Mouse (Mus musculus) monocyte, adult 5-6 weeks (primary cell): ENCODE results near the gene Tmem9. TPM values are rescaled to one million over a fixed set of nuclear protein-coding genes. Genes with fewer than 3 reads are reported as not detected.

Source experiments
- ATAC-seq: fragments of 153-309, 156-312 bp; replicated peaks from 2 replicates; pipeline ENCODE4 v1.8.0; 2017; ENCODE audit warnings: mild to moderate bottlenecking; ENCODE audit not compliant: low TSS enrichment, insufficient number of reproducible peaks, severe bottlenecking, poor library complexity, low FRiP score
- total RNA-seq: library from RNA; stranded (forward); fragments of 200-1000, 200-491, 200-594 nt; gene quantifications from 3 replicates; pipeline ENCODE4 v1.2.3, GENCODE M21; 2017

Gene Tmem9
- total RNA-seq, 1 experiment from 2014 or later = 1.6 TPM

DNA sequence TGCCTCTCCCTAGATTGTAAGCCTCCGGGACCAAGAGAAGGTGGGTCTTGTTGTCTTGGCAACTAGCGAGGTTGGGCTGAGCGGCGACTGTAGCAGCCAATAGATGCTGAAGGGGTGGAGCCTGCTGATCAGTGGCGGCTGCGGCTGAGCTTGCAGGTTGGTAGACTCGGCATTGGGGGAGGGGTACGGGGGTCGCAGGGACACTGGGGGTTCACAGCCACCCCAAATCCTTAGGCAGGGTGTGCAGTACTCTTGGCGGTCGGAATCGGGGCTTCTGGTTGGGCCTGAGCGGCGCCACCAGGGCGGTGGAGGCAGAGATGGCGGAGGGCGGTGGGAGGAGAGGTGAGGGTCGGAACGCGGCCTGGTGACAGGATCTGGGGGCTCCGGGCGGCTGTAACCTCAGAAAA is 10.0 kb downstream of the Tmem9 start:
- peak; percentile 96 for ATAC-seq

- ATAC-seq = no peak
Observed at GRCm38 (mm10) chr1:136018390-136019189, 10.6 kb downstream of the Tmem9 start.

GRCm38 (mm10) chr1:136030201-136030600 is 22.3 kb downstream of the Tmem9 start:
- ATAC-seq = no peak

DNA sequence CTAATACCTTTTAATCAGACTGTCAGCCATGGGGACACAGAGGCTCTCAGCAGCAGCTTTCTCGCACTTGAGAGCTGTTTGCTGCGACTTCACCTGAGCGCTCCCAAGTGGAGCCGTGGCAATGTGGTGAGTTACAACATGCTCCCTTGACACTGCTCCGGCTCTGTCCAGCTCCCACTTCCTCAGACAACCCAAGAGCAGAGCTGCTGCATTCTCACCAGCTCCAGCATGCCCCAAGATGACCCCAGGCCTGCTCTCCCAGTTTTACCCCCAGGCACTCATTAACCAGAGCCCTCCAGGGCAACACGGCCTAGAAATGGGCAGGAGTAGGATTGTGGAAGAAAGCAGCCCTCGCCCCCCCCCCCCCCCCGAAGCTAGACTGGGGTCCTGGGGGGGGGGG is 23.7 kb downstream of the Tmem9 start:
- ATAC-seq = no peak

GRCm38 (mm10) chr1:136032961-136033360 is 25.0 kb downstream of the Tmem9 start:
- ATAC-seq = no peak

DNA sequence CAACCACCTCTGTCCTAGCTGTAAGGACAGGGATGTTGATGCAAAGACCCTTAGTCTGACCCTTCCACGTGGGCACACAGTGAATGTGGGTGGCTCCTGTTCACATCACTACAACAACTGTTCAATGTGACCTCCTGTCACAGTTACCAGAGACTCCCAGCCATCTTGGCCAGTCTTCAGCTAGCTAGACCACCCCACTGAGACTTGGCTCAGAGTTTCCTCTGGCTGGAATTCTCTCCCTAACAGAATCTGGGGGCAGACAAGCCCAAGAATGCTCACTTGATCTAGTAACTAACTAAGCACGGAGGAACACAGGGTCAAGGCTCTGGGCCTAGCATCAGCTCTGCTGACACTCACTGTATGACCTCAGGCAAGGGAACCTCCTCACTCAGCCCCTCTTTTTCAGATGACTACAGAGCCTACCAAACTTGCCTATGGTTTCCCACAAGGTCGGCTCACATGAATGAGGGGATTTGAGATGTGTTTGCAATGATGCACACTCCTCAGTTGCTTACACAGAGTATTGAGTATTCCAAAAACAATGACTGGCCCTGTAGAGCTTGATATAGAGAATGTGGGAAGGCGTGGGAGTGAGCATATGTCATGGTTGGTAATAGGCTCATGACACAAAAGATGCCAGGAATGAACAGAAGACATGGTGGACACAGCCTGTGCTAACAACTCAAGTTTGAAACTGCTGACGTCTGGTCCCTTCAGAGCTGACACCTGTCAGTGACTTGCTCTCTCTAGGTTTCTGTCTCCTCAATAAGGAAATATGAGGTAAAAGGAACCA is 31.0 kb downstream of the Tmem9 start:
- ATAC-seq = no peak

DNA sequence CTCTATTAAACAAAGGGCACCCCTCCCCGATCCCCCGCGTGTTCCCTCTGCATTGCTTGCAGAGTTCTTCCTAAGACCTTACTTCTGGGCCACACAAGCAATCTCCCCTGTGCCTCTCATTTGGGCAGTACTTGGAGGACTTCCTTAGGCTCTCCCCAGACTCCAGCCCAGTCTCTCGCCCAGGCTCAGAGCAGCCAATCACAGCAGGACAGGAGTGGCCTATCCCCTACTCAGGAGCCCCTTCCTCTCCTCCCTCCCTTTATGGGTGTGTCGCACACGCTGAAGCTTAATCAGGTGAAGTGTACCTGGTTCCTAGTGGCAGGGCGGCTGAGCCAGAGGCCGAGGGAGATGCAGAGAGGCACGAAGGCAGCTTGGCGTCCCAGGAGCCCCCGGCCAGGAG is 32.5 kb downstream of the Tmem9 start:
- no peak for ATAC-seq

GRCm38 (mm10) chr1:136040874-136041273 is 32.9 kb downstream of the Tmem9 start:
- ATAC-seq = no peak

DNA sequence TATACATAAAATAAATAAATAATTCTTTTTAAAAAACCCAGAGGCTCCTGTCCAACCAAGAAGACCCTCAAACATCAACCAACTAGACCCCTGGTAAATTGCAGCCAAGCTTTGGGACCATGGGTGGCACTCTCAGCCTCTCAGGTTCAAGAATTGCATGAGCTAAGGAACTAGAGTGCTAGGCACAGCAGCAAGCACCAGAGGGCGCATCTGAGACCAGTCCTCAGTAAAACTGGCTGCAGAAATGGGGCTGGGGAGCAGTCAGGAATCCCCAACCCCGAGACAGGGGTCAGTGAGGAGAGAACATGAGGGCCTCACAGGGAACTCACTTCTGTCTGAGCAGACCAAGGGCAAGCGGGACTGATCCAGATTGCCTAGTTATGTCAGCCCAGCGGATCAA is 37.8 kb downstream of the Tmem9 start:
- peak; percentile 65 for ATAC-seq

- ATAC-seq = no peak
Observed at GRCm38 (mm10) chr1:136047432-136047831, 39.5 kb downstream of the Tmem9 start.

DNA sequence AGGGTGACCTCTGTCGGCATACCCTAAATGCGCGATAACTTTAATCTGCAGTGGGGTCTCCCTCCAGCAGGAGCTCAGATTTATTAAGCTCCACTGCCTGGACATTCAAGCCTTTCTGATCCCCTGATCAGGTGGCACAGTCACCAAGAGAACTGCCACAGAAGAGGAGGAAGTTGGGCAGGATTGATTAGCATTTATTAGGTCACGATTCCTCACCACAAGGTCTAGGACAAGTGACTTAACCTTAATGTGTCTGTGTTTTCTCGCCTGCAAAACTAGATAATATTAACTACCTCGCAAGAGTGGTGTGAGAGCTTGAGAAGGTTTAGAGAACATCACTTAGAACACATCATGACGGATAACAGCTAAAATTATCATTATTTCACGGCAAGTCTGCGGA is 39.9 kb downstream of the Tmem9 start:
- ATAC-seq = no peak

GRCm38 (mm10) chr1:136050312-136051012 is 42.5 kb downstream of the Tmem9 start, which contains the start of gene Ascl5:
Gene Ascl5, plus strand, starts transcription at chr1:136050804.
- ATAC-seq = no peak

GRCm38 (mm10) chr1:136051013-136051315 is 43.0 kb downstream of the Tmem9 start:
- ATAC-seq = no peak

- no peak for ATAC-seq
Observed at GRCm38 (mm10) chr1:136051465-136051864, 43.5 kb downstream of the Tmem9 start.

- ATAC-seq = no peak
Observed at GRCm38 (mm10) chr1:136052547-136052946, 44.6 kb downstream of the Tmem9 start, which contains the start of gene Cacna1s. Gene Cacna1s, plus strand, starts transcription at chr1:136052750.

DNA sequence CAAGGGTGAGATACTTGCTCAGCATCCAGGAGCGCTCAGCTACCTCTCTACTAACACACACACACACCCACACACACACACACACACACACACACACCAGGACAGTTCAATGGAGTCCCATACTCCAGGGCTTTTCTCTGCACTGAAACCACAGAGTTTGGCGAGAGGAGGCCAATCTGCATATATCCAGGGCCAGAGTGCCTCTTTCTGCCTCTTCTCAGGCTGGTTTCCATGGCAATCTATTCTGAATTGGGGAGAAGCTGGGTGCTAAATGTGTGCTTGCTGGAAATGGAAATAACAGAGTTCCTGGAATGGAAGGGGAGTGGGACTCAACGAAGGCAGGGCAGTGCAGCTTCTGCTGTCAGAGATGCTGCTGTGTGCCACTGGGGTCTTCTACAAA is 47.8 kb downstream of the Tmem9 start:
- ATAC-seq = no peak

- no peak for ATAC-seq
Observed at GRCm38 (mm10) chr1:136058594-136058993, 50.6 kb downstream of the Tmem9 start.

DNA sequence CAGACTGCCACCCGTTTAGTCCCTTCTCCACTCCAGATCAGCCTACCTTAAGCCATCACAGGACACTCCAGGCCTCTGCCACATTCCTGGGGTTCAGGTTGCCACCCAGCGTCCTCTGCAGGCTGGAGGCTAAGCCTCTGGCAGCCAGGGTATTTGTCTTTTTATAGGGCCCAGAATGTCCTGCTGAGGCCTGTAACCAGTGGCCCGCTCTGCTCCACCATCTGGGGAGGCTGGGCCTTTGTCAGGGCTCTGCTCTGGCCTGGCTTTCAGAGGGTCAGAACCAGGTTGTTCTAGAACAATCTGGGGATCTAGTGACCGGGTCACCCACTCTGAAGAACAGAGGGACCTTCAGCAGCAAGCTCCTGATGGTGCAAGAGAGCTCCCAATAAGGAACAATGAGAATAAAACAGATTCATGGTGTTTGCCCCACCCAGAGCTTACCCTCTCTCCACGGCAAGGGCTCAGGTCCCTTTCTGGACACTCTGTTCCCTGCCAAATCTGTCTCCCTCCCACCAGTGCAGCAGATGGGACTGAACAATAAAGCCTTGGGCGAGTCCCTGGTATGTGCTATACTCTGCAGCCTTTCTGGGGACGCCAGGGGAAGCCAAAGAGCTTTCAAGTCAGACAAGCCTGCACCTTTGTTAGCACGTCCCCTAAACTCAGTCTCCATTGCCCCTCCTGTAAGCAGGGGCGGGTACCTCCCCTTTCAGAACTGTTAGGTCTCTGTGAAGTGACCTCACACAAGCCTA is 53.3 kb downstream of the Tmem9 start:
- no peak for ATAC-seq

DNA sequence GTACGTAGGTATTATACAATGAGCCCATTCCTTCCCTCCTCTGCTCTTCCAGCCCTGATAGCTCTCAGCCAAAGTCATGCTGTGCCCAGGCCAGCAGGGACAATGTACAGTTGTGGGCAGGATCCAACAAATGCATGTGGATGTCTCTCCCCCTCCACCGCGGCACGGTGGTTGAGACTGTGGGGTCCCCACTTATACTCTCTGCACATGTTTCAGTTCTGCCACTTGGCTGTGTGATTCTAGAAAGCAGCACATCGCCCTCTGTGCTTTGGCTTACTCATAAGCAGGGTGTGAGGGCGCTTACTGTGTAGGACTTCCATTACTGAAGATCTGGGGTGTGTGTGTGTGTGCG is 53.8 kb downstream of the Tmem9 start:
- ATAC-seq = no peak
